Mouse (Mus musculus) small intestine, adult 2 months (tissue): ENCODE measurements around the gene Acad11.

Experiments
- CTCF ChIP-seq: fragments of 200-500 bp; IDR thresholded peaks from 2 replicates; pipeline ENCODE4 v1.5.1; 2012; ENCODE audit warnings: low read depth, mild to moderate bottlenecking, control low read depth, inconsistent platforms, low read length, moderate library complexity, mixed read lengths; ENCODE audit not compliant: insufficient replicate concordance, insufficient read length; ENCODE audit errors: extremely low read depth
- POLR2A ChIP-seq: fragments of 200-500 bp; IDR thresholded peaks from 2 replicates; pipeline ENCODE4 v1.6.1; 2012; ENCODE audit warnings: low read depth, mild to moderate bottlenecking, control low read depth, inconsistent platforms, low read length, moderate library complexity

GRCm38 (mm10) chr9:104171651-104172050, 108.5 kb downstream of the Acad11 start:
- TF ChIP-seq CTCF (no peak), POLR2A (no peak)
